Mouse (Mus musculus): ENCODE measurements around the gene BC051142.
"Not testable (repeated sequence)": the region's sequence is repeated elsewhere in the genome, so short reads cannot be mapped to it uniquely, and the experiment has no call there.

DNA sequence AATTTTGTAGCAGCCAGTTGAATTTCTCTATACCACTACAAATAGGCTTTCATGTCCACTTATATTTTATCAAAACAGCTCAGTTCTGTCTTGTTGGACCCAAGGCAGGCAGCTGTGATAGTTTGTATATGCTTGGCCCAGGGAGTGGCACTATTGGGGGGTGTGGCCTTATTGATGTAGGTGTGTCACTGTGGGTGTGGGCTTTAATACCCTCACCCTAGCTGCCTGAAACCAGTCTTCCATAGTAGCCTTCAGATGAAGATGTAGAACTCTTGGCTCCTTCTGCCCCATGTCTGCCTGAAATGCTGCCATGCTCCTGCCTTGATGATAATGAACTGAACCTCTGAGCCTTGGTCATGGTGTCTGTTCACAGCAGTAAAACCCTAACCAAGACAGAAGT is 67.3 kb downstream of the BC051142 start:
- not testable (repeated sequence) for TF ChIP-seq CTCF (IDR thresholded peaks at IDR 0.05; ENCODE audit: extremely low read depth, insufficient read depth, insufficient read length, insufficient replicate concordance); POLR2A (IDR thresholded peaks at IDR 0.05; ENCODE audit: low read depth, low read length)
